Comparison of ENCODE assay signal across 24 mouse cellular contexts in the genomic region with DNA sequence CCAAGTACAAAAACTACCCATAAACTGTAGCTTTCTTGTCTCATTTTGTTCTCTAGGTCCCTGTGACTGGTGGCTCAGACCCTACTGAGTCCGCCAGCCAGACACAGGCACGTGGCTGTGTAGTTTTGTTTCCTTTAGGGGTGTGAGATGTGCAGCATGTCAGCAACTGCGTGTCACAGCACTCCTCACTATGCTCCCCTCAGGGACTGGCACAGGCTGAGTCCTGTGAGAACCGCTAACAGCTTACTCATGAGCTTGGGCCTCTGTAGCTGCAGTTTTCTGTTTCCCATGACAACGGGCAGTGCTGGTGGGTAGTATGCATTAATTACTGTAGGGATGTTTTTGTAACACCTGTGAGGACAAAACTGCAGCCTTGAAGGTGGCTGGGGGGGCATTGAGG. TPM values are rescaled to one million over a fixed set of nuclear protein-coding genes. Genes with fewer than 3 reads are reported as not detected.
"Had no signal": no experiment of that assay in that cellular context is flagged by ENCODE, and none has a peak within 500 bp of the region (broad histone marks: within the 10 kb centered on the region; RNA-seq: fewer than 3 reads in every experiment).

No protein-coding gene starts in this region.

- H3K27me3 ChIP-seq: heart, embryonic 12.5 days; hindbrain, embryonic 12.5 days; hindbrain, embryonic 15.5 days; intestine, embryonic 15.5 days; limb, embryonic 13.5 days; limb, embryonic 15.5 days; liver, embryonic 12.5 days had no signal

- H3K27ac ChIP-seq: gastrocnemius, adult 2 months; heart, embryonic 10.5 days; hindbrain, embryonic 10.5 days; hindbrain, embryonic 12.5 days; hindbrain, embryonic 15.5 days; intestine, embryonic 15.5 days; left cerebral cortex, adult 2 months; limb, embryonic 13.5 days; limb, embryonic 15.5 days; liver, embryonic 12.5 days had no signal

- DNase-seq: gastrocnemius, adult 2 months; gastrocnemius, postnatal 10 days; gastrocnemius, postnatal 25 days; heart, adult 18-20 months; heart, postnatal 10 days; heart, postnatal 4 days; kidney, adult 18-20 months; kidney, adult 8-10 months; kidney, postnatal 25 days; kidney, postnatal 4 days; layer of hippocampus, adult 9-11 months had no signal

- H3K9me3 ChIP-seq: heart, embryonic 10.5 days; heart, embryonic 12.5 days; hindbrain, embryonic 10.5 days; hindbrain, embryonic 12.5 days; hindbrain, embryonic 15.5 days; intestine, embryonic 15.5 days; limb, embryonic 13.5 days; limb, embryonic 15.5 days; liver, embryonic 12.5 days had no signal

- H3K4me3 ChIP-seq: gastrocnemius, adult 2 months; heart, embryonic 10.5 days; heart, embryonic 12.5 days; hindbrain, embryonic 10.5 days; hindbrain, embryonic 12.5 days; hindbrain, embryonic 15.5 days; intestine, embryonic 15.5 days; left cerebral cortex, adult 2 months; limb, embryonic 13.5 days; limb, embryonic 15.5 days; liver, embryonic 12.5 days had no signal

- H3K9ac ChIP-seq: heart, embryonic 12.5 days; hindbrain, embryonic 12.5 days; hindbrain, embryonic 15.5 days; intestine, embryonic 15.5 days; limb, embryonic 13.5 days; limb, embryonic 15.5 days; liver, embryonic 12.5 days had no signal

RNA-seq across cellular contexts. Expression of a gene that starts 32.6 kb away (rescaled TPM):
- total RNA-seq: gastrocnemius, adult 2 months; gastrocnemius, postnatal 25 days; granulocyte monocyte progenitor cell, adult 5-6 weeks; liver, adult 2 months had no signal
- polyA plus RNA-seq: inflammation-experienced regulatory T-cells, adult 6 months; liver, adult 2 months; liver, embryonic 12.5 days had no signal
